Mouse (Mus musculus): Measurements from ENCODE around the gene Enthd1.

Gene Enthd1

GRCm38 (mm10) chr15:80574211-80575040 is 9.5 kb upstream of the Enthd1 start:
- no peak for DNase-seq (ENCODE audit: low spot score in 2 of 2)

GRCm38 (mm10) chr15:80572811-80573520 is 8.0 kb upstream of the Enthd1 start:
- DNase-seq (ENCODE audit: low spot score in 2 of 2) = no peak

DNA sequence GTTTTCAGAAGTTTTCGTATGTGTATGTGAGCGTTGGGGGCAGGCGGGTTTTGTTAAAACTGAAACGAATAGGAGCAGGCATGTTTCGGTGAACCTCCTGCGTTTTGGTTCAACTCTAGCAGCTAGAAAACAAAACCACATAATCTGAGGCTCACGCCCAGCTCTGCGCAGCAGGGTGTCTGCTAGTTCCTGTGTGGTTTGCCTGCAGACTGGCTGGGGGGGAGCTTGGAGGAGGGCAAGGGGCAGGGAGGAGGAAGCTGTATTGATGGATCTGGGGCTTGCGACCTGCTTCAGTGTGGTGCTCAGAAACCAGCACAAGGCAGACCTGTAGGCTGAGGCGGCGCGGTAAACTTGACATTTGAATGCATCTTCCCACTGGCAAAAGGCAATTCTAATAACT is 7.3 kb upstream of the Enthd1 start, which contains the start of gene Grap2:
Gene Grap2, plus strand, starts transcription at position 304 of the 400 bp plus-strand sequence.
- DNase-seq (ENCODE audit: low spot score in 2 of 2) = no peak

- no peak for DNase-seq (ENCODE audit: low spot score in 2 of 2)
Measured at GRCm38 (mm10) chr15:80571611-80572010, 6.7 kb upstream of the Enthd1 start.

DNA sequence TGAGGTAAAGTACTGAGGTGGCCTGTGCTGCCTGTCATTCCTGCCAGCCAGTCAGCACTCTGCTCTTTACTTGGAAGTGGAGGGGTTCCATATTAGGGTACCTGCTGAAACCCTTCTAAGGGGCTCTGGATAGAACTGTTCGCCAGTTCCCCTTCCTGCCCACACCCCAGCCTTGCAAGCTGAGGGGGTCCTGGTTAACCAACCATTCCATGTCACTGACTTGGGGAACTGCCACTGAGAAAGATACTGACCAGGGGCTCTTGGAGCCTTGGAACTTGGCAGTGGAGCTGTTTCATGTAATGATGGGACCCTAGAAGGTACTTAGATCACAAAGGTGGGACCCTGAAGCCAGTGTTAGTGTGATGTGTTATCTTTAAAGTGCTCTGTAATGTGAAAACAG is 5.3 kb upstream of the Enthd1 start:
- no peak for DNase-seq (ENCODE audit: low spot score in 2 of 2)

DNA sequence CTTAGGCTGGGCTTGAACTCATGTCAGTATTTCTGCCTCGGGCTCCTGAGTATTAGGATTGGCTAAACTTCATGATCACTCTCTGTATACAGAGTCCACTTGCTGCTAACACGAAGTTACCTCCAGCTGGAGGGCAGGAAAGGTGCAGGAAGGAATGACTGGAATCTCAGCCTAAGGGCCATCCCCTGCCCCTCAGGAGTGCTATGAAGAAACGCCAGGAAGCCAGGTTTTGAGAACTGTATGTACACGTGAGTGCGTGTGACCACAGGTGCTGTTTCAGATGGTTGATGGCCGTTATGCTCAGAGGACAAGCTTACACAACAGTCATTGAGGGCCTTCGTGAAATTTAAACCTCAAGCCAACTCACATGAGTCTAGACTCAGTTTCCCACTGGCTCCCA is 4.2 kb upstream of the Enthd1 start:
- DNase-seq (ENCODE audit: low spot score in 2 of 2) = no peak

DNA sequence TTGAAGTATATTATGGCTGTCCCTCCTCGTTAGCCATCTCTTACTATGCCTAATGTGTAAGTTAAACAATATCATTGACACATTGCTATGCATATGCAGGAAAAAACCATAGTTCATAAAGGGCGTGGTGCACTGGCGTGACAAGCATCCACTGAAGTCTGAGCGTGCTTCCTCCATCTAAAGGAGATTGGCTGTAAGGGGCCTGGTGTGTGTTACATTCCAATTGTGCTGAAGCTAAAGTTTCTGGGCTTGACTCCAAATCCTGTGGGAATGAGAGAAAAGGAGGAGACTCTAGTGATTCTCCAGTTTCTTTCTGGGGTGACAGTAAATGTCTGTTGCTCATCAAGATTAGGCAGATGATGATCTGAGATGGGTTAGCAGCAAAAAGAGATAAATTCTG is 2.8 kb upstream of the Enthd1 start:
- no peak for DNase-seq (ENCODE audit: low spot score in 2 of 2)

DNA sequence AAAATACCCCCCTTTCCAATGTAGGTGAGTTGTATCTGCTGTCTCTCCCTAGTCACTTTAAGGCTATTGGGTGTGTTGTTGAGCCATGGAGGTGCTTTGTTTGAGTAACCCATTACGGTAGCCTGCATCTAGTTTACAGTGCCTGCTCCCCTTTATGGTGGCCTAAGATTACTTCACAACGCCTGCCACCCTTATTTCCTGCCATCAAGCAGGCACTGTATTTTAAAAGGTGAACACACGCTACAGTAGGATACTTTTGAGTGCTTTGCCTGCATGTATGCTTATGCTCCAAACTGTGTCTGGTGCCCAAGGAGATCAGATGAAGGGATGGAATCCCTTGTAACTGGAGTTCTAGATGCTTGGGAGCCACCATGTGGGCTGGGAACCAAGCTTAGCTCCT is 2.2 kb upstream of the Enthd1 start:
- no peak for DNase-seq (ENCODE audit: low spot score in 2 of 2)

DNA sequence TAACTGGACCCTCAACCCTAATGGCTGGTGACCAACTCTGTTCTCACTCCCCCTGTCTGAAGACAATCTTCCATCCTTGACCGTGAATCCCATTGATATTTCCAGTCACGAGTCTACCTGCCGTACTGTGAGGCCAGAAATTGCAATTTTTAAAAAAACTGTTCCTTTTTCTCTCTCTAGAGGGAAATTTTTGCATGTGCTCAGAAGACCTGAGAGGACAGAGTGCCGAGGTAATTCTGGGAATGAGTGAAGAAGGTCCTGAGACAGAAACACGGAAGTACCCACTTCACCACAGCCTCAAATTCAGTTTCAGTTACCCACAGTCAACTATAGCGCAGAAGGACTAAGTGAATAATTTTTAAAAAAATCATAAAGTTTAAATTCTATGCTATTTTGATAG is 1.7 kb upstream of the Enthd1 start:
- DNase-seq (ENCODE audit: low spot score in 2 of 2) = no peak

DNA sequence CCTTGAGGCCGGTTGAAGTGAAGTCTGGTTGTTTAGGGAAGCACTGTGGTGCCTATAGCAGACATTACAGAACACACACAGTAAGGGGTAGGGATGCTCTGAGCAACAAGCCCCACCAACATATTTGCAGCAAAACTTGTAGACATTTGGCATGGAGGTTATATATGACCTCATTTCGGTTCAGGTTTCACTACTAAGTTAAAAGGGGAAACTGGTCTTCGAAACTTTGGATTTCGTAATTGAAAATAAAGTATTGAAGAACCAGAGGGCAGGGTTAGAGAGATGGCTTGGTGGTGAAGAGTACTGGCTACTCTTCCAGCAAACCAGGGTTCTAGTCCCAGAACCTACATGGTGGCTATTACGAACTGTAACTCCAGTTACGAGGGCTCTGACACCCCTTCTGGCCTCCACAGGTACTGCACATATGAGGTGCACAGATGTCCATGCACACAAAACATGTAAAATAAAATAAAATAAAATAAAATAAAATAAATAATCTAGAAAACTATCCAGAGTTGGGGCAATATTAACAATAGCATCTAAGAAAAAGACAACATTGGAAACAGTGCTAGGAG is 1.2 kb downstream of the Enthd1 start:
- DNase-seq (ENCODE audit: low spot score in 2 of 2) = no peak

DNA sequence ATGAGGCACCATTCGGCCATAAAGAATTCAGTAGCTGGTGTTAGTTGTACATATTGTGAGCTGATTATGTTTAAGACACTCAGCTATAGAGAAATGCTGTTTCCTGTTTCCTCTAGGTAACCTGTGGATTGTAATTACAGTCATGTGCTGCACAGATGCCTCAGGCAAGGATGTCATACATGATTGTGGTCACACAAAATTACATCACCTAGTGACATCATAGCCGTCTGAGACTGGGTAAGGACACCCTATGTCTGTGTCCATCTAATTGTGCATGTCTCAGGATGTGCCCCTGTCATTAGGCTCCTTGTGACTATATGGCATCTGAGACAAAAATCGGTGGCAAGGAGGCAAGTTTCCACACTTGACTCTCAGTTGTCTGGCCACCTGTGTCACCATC is 2.5 kb downstream of the Enthd1 start:
- DNase-seq (ENCODE audit: low spot score in 2 of 2) = no peak

- no peak for DNase-seq (ENCODE audit: low spot score in 2 of 2)
Measured at GRCm38 (mm10) chr15:80560646-80561580, 4.0 kb downstream of the Enthd1 start.

GRCm38 (mm10) chr15:80559978-80560377 is 5.0 kb downstream of the Enthd1 start:
- no peak for DNase-seq (ENCODE audit: low spot score in 2 of 2)

DNA sequence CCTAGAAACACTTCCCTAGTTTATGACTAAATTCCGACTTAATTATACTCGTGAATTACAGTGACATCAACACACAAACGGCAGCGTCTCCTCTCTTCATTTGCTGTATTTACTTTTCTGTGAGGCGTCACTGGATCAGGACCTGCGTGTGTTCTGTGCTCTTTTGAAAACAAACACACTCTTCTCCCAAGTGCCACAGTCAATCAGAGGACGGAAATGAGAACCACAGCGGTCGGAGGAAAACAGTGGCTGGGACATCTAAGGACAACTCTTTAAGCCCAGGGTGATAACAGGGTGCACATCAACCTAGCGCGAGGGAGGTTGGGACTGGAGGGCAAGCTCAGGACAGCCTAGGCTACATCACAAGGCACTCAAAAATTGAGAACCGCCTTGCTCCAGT is 5.4 kb downstream of the Enthd1 start:
- DNase-seq (ENCODE audit: low spot score in 2 of 2) = no peak

DNA sequence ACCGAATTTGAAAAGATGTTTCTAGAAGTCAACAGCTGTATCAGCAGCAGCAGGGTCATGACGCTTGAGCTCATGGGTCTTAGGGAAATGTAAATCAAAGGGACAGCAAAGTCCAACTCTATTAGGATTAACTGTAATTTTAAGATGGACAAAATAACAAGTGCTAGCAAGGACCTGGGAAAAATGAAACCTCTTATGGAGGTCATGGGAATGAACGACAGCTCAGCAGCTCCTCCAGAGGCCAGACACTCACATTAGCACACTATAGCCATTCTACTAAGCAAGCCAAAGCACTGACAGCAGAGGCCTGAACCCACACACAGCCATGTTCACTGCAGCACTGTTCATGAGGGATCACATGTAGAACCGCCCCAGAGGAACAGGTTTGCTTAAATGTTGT is 7.2 kb downstream of the Enthd1 start:
- no peak for DNase-seq (ENCODE audit: low spot score in 2 of 2)

GRCm38 (mm10) chr15:80556021-80556420 is 8.9 kb downstream of the Enthd1 start:
- DNase-seq (ENCODE audit: low spot score in 2 of 2) = no peak

DNA sequence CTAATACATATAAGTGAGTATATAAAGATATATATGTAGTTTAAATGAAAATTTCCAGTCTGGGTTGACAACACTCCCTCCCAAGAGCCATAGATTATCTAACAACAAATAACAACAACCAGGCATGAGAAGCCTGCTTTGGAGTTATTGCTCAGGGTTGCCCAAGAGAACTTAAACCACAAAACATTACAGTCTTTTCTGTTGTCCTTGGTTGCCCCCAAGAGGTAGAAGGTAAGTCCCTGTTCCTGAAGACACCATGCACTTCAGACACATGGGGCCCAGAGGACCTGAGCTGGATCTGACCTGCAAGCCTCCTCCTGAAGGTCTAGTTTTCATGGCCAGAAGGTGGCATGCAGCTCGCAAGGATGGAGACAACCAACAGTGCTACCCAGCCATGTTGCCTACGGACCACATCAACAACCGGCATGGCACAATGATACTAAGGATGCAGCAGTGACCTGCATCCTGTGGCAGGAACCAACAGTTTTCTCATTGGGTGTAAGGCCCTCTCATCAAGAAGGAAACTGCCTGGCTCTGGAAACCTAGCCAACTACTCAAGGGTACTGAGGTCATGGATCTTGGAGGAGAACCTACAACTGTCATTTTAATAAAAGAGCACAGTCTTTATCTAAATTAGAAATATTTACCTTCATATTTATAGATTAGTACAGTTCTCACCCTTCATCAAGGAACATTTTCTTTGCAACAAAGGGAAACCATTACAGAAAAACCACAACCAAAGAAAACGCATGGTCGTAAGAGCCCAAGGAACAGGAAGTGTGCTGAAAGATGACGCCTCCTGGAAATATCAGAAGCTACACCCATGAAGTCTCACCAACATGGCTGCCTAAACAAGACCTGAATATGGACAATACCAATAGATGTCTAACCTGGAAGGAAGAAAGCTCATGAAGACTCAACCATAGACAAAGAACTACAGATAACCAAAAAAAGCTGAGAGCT is 9.8 kb downstream of the Enthd1 start:
- DNase-seq (ENCODE audit: low spot score in 2 of 2) = no peak

DNA sequence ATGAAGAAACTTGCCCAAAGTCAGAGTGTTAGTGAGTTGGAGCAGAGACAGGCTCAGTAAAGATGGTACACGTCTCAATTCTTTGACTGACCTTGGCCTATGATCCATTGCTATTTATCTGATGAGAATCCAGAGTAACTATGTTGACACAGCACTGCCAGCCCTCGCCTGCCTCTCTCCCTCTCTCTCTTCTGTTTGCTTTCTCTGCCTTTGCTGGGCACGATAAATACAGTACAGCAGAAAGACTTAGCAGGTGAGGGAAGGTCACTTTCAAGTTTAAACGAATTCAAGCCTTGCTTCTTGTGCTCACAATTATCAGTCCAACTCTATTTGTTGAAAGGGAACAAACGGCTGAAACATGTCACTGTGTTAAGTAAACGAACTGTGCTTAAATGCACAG is 19.5 kb downstream of the Enthd1 start:
- DNase-seq (ENCODE audit: low spot score in 2 of 2) = no peak

GRCm38 (mm10) chr15:80544115-80544514 is 20.8 kb downstream of the Enthd1 start:
- DNase-seq (ENCODE audit: low spot score in 2 of 2) = no peak

DNA sequence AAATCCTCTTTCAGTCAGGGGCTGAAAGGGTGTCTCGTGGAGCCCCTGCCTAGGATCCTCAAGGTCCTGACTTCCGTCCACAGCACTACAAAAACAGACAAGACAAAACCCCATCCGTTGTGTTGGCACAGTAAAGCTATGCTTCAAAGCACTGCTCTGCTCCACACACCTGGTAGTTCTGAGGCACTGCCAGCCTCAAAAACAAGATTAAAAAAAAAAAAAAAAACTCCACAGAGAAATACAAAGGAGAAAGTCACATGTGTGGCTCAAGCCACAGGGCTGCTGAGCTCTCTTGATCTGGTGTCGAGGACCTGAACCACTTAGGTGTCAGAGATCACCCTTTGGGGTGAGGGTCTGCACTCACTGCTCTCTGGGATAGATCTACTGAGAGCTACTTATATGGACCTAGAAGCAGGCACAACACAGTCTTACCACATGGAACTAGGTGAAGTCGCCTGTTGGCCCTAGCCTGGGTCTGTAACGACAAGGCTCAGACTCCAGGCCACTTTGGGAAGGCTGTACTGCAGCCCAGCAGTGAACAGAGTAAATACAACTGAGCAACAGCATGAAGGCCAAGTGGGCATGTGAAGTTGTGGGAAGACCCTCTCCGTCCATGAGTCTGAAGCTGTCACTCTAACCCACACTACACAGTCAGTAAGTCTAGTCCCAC is 26.1 kb downstream of the Enthd1 start:
- no peak for DNase-seq (ENCODE audit: low spot score in 2 of 2)
